Mouse (Mus musculus) 416B (cell line): Measurements from ENCODE around the gene Lrch1.

Experiments
- DNase-seq: peaks from one replicate; pipeline ENCODE4 v3.0.0; 2011; ENCODE audit warnings: low read depth

Lrch1 gene

GRCm38 (mm10) chr14:74922039-74922736, 25.5 kb downstream of the Lrch1 start:
- DNase-seq = peak; percentile 44

GRCm38 (mm10) chr14:74921471-74921870, 26.2 kb downstream of the Lrch1 start:
- no peak for DNase-seq

DNA sequence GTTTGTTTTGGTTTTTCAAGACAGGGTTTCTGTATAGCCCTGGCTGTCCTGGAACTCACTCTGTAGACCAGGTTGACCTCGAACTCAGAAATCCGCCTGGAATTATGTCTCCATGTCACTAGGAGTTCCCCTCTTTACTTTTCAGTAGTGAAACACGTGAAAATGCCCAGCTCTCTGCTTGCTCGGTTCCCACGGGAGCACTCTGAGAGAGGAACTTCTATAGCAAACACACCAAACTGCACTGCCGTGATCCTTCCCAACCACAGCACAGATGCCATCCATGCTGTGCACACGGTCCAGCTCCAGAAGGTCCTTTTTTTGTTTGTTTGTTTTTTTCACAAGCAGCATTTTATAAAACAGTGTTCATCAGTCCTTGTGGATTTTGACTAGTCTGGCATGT, 28.5 kb downstream of the Lrch1 start:
- no peak for DNase-seq

- no peak for DNase-seq
Observed at GRCm38 (mm10) chr14:74918521-74919103, 29.1 kb downstream of the Lrch1 start.

DNA sequence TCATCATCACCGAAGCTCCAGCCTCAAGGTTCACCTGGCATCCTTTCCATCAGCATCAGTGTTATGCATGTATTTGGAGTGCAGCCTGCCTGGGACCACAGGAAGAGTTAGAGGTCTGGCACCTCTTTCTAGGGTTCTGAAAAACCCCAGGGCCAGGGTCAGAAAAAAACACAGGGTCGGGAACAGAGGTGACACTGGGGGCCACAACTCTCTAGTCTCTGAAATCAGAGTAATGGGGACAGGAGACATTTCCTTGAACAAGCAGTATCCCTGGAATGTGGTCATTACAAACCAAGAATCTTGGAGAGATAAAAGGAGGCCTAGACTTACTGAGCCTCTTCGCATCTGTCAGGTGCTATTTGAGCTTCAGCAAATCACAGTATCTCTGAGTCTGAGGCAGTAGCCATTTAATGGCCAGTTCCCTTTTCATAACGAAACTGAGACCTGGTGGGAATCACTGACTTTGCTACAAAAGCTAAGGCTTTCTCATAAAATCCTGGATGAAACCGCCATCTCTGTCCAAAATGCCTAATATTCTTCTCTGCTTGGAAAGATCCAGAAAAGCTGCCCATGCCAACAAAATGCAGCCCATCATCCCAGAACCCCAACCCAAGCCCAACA, 30.1 kb downstream of the Lrch1 start:
- no peak for DNase-seq

DNA sequence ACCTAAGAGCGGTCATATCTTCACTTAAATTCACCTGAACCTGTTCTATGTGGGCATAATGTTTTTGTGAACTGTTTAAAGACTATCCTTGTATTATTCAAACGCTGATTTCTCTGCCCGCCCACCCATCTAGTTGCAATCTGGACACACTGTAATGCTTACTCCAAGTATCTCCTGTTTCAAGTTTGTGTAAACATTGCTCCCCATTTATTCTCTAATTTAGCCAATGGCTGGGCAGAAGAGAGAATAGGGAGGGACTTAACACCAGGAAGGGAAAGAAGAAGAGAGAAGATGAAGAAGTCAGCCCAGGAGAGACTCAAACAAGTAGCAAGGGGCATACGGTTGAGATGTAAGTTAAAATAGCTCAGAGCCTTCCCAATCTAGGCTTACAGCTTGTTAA, 31.0 kb downstream of the Lrch1 start:
- DNase-seq = no peak

DNA sequence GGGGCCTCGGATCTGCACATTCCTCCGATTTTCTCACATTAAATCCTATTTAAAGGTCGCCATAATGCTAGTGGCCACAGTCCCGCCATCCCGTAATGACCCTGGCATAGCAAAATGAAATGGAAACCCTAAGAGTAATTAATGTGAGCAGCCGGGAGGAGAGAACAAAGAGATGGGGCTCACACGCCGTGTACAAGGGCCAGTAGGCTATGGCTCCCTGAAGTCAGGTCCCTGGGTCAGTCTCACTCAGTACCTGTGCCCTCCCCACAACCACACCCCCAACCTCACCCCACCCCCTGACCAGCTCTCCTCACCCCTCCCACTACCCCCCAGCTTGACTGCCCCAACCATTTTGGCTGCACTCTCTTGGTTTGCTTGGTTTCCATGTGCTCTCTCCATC, 31.6 kb downstream of the Lrch1 start:
- DNase-seq = no peak

GRCm38 (mm10) chr14:74915658-74916057, 32.0 kb downstream of the Lrch1 start:
- no peak for DNase-seq

DNA sequence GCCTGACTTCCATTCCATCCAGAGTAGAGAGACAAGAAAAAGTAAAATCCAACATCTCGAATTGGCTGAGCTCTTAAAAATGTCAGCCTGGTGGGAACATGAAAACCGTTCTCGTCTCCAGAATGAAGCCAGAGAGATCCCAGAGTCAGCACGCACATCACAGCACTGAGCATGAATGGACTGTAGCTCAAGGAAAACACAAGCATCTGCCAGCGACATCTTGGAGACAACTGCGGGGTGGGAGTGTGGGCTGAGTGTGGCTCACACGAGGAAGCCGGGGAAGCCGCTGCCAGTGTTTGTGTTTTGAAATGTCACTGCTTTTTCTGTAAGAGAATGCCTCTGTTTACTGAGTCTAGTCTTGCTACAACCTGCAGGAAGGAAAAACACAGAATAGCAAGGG, 32.7 kb downstream of the Lrch1 start:
- DNase-seq = no peak

DNA sequence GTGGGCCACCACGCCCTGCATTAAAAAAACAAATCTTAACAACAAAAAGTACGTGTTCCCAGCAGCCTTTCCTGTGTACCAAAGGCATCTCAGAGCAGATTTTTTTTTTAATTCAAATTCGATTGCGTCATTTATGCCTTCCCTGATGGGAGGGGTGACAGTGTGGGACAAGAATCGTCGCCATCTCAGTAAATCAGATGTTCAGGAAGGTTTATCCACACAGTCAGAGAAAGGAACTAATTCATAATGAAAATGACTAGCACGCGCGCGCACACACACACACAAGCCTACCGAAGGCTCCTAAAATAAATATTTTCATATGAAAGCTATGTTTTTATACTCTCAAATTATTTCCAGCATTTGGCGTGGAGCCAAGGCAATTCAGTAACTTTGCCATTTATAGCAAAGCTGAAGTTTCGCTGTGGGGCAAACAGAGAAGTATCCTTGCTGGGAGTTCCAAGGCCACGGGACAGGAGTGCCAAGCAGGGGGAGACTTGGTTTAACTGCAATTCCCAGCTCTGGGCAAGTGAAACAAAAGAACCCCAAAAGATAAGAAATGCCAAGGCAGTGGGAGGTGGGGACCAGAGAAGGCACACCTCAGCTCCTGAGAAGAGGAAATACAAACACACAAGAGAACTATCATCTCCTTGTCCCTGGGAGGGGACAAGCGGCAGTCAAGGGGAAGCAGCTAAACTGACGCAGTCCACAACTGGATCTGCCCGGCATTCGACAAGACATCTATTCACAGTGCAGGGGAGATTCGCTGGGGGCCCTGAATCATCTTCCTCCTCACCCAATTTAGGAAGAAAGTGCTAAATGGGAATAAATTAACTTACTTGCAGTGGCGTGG, 34.1 kb downstream of the Lrch1 start:
- DNase-seq = peak; percentile 33

DNA sequence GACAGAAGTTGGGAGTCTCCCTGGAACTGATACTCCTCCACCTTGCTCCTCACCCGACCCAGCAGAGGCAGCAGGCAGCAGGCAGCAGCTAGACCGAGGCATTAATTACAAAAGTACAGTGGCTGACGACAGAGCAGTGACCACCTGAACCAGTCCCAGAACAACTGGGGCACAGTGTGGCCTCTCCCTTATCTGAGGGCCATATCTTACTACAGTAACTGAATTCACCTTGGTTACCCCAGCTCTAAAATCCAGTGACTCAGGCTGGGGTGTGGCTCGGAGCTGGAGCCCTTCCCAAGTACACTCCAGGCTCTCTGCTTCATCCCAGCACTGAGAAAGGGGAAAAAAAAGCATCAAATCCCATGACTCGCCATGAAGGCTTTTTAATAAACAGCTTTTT, 37.3 kb downstream of the Lrch1 start:
- DNase-seq = no peak

DNA sequence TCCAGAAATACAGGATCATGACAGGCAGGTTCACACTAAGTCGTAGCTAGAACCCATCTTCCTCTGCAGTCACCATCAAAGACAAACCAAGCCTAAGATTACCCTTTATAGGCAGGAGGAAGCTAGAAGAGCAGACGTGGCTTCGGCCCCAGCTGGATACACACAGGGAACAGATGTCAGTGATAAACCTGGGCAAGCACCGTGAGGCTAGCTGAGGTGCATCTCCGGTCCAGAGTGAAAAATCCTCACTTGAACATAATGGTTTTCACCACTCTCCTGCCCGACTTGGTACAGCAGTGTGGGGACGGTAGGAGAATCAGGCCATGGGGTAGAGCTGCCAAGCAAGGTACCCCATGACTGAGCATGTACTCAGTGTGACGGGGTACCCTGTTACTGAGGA, 38.7 kb downstream of the Lrch1 start:
- no peak for DNase-seq

GRCm38 (mm10) chr14:74908250-74908649, 39.4 kb downstream of the Lrch1 start:
- peak; percentile 53 for DNase-seq

DNA sequence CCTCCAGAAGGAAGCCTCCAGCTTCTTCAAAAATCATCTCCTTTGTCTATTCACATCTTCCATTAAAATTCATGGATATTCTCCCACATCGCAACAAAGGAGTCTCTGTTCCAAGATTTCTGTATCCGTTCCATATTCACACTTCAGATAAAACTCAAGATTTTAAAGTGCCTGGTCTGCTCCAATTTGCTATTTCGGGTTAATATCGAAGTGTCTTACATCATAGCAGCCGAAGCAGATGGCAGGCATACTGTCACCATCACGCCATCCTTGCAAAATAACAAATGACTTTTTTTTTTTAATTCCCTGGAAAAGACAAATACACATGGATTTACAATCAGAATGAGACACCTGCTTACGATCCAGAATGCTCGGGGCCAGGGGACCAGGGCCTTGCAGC, 40.0 kb downstream of the Lrch1 start:
- DNase-seq = no peak

DNA sequence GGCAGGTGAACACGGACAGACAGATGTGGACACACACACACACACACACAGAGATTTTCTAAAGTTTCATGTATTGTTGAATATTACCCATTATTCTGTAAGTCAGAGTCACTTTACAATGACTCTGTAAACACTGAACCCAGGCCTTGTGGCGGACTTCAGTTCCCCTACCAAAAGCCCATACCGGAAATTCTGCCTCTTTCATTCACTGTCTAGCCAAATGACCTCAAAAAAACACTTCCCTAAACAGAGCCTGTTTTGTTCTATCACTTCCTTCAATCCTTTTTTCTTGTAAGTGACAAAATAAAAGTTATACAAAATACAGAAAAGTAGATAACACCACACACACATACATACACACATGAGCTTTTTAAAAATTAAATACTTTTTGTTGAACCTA, 41.7 kb downstream of the Lrch1 start:
- DNase-seq = peak; percentile 66

DNA sequence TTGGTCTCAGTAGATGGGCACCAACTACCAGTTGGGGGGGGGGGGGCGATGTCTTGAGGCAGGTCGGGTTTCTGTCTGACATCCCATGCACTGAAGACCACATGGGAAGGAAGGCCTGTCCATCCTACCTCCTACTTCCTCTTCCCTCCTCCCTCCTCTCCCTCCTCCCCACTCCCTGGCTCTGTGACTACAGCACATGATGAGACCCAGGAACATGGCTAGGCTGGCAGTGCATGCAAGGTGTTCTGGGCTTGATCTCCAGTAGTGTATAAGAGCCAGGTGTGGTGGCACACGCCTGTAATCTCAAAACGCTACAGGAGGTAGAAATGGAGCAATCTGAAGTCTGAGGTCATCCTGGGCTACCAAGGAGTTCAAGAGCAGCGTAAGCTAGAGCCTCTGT, 43.2 kb downstream of the Lrch1 start:
- DNase-seq = no peak

- DNase-seq = no peak
Observed at GRCm38 (mm10) chr14:74903047-74903446, 44.6 kb downstream of the Lrch1 start.

DNA sequence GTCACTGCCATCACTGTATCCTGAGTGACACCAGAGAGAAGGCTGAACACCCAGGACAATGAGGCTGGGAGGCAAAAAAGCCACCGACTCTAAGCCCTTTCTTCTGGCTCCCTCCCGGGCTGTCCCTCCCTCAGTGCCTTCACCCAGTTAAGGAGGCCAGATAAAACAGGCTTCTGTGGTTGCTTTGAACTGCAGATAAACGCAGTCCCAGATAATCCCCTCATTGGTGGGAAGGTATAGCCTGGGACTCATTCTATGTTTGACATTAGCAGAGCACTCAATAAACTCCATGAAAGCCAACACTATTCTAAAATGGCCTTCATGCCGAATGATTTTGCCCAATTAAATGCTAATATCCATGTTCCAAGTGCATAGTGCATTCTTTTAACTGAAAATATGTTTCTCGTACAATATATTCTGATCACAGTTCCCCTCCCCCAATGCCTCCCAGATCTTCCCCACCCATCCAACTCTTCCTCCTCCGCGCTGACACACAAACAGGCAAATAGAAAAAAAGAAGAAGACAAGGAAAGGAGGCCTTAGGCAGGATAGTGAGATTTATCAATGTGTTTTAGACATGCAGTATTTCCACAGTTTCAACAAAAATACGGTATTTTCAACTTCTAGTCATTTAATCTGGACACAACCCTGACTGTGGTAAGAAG, 46.8 kb downstream of the Lrch1 start:
- no peak for DNase-seq

DNA sequence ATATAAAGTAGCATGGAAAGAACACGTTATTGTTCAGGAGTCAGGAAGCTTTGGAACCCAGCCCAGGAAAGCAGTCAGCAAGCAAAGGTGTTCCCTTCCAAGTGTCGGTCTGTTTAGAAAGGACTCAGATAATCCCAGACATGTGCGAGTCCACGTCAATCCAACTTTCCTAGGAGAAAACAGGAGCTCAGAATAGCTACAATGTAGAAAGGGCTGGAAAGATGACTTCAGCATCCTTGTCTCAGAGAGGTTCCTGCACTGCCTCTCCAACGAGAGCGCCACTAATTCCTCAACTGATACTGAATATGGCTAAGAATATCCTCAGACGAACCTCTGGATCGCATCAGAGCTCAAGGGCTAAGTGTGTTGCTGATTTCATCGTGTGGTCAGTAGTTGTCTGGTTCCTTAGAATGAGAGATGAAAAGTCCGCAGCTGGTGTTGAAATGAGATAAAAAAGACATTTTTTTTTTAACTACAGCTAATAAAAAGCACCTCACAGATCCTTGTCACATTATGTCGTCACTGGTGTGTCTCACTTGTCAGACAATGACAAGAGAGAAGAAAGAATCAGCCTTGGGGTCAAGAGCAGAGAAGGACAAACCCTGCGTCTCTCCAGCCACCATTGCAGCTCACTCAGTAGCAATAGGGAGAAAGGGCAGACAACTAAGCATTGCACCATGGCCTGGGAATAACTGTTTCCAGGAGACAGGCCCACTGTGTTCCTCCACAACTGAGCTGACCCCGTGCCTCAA, 47.5 kb downstream of the Lrch1 start:
- DNase-seq = no peak

DNA sequence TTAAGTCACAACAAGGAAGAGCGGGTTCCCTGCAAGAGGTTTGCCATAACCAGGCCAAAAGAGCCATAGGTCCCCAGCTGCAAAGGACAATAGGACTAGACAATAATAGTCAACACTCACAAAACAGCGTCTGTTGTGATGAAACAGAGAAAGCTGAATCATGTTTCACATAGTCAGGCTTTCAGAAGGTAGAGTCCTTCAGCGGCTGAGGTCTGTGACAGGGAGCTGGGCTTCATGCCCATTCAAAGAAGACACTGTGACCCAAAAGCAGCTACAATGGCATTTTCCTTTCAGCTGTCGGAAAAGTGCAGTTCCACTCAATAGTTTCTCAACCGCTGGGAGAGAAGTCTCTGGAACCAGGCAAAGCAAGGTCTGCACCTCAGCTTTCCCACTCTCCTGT, 48.7 kb downstream of the Lrch1 start:
- DNase-seq = no peak

DNA sequence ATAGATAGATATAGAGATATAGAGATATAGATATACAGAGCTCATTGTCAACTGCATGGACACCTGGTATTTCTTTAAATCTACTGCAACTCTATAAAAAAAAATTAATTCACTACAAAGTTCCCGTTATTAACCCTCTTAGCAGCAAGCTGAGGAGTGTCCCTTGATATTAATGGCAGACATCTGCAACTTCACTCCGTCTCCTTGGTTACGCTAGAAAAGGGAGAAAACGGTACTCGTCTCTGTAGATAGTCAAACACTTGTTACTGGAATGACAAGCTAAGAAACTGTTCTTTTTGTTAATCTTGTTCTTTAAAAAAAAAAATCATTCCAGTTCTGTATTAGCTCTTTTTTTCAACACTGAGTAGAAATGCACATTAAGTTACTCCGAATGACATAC, 54.0 kb downstream of the Lrch1 start:
- DNase-seq = no peak
